Mouse (Mus musculus) thymus, adult 2 months (tissue): ENCODE measurements at regions not wholly inside any gene's neighbourhood (a gene's known extent, or its start where the extent isn't known, plus 50 kb on each side); places are given as distances from the start of the nearest gene placed in this dataset.

Source experiments
- DNase-seq: peaks from one replicate; pipeline ENCODE4 v3.0.0; 2021
- H3K27ac ChIP-seq: fragments of 200-500 bp; 2 replicates; pipeline ENCODE4 v1.5.1; 2012; ENCODE audit warnings: low read length, control low read depth; ENCODE audit not compliant: control insufficient read depth, insufficient read depth
- H3K27me3 ChIP-seq: fragments of 200-500 bp; 2 replicates; pipeline ENCODE4 v1.6.1; 2012; ENCODE audit warnings: mild to moderate bottlenecking, low read length, moderate library complexity, mixed read lengths; ENCODE audit not compliant: control insufficient read depth, insufficient read depth
- H3K36me3 ChIP-seq: fragments of 200-500 bp; 2 replicates; pipeline ENCODE4 v1.6.1; 2012; ENCODE audit warnings: mild to moderate bottlenecking, low read length, moderate library complexity; ENCODE audit not compliant: control insufficient read depth, insufficient read depth
- H3K4me1 ChIP-seq: fragments of 200-500 bp; replicated peaks from 2 replicates; pipeline ENCODE4 v1.6.1; 2012; ENCODE audit warnings: low read length; ENCODE audit not compliant: control insufficient read depth, insufficient read depth
- H3K4me3 ChIP-seq: fragments of 200-500 bp; 2 replicates; pipeline ENCODE4 v1.5.1; 2012; ENCODE audit warnings: mild to moderate bottlenecking, low read length, control low read depth, moderate library complexity; ENCODE audit not compliant: control insufficient read depth, insufficient read depth
- CTCF ChIP-seq: fragments of 200-500 bp; IDR thresholded peaks from 2 replicates; pipeline ENCODE4 v1.5.1; 2012; ENCODE audit warnings: mild to moderate bottlenecking, control low read depth, low read length, moderate library complexity, borderline replicate concordance; ENCODE audit not compliant: control insufficient read depth, poor library complexity, insufficient read depth; ENCODE audit errors: extremely low read depth
- POLR2A ChIP-seq: fragments of 200-500 bp; IDR thresholded peaks from 2 replicates; pipeline ENCODE4 v1.6.1; 2012; ENCODE audit warnings: mild to moderate bottlenecking, low read length, control low read depth, moderate library complexity; ENCODE audit not compliant: control insufficient read depth, poor library complexity, insufficient read depth; ENCODE audit errors: extremely low read depth
- WGBS: fragments of 180-500 bp; shearing (Covaris S2); methylation state at CpG from one replicate; pipeline ENCODE4 v1.1.7; 2018; 5-methylcytosine and 5-hydroxymethylcytosine counted together

- no peak for DNase-seq
- TF ChIP-seq POLR2A (no peak), CTCF (no peak)
- Histone ChIP-seq H3K27ac (peak overlapping the region; percentile 12; the same call in 1 of the 2 replicates), H3K4me1 (peaks cover 6% of the 10 kb centered on the region; the same call in 1 of the 2 replicates), H3K27me3 (no peaks in the 10 kb centered on the region), H3K4me3 (no peak overlapping the region), H3K36me3 (no peaks in the 10 kb centered on the region)
- WGBS: 63% methylated on average over 5 of the region's 5 CpGs
Observed at GRCm38 (mm10) chr17:83955978-83956377, 108.2 kb upstream of the Haao start.

GRCm38 (mm10) chr17:83955058-83955697 is 107.4 kb upstream of the Haao start:
- H3K4me1 ChIP-seq: 0 out of 2 replicates have a peak, but pooled peaks cover 6% of the 10 kb centered on the region
- TF ChIP-seq CTCF (no peak), POLR2A (no peak)
- H3K4me3 ChIP-seq: no peak overlapping the region
- 87% methylated on average over 10 of the region's 10 CpGs for WGBS
- H3K36me3 ChIP-seq: no peaks in the 10 kb centered on the region
- no peak for DNase-seq
- no peak overlapping the region for H3K27ac ChIP-seq
- H3K27me3 ChIP-seq: no peaks in the 10 kb centered on the region

GRCm38 (mm10) chr17:83954291-83955057 is 106.7 kb upstream of the Haao start:
- Histone ChIP-seq H3K36me3 (no peaks in the 10 kb centered on the region), H3K27ac (no peak overlapping the region), H3K4me1 (0 out of 2 replicates have a peak, but pooled peaks cover 6% of the 10 kb centered on the region), H3K4me3 (no peak overlapping the region), H3K27me3 (no peaks in the 10 kb centered on the region)
- 72% methylated on average over 16 of the region's 16 CpGs for WGBS
- no peak for DNase-seq
- TF ChIP-seq CTCF (no peak), POLR2A (no peak)

- no peak for TF ChIP-seq POLR2A
- TF ChIP-seq CTCF: no peak
- Histone ChIP-seq H3K27me3 (no peaks in the 10 kb centered on the region), H3K4me3 (no peak overlapping the region), H3K4me1 (0 out of 2 replicates have a peak, but pooled peaks cover 6% of the 10 kb centered on the region), H3K36me3 (no peaks in the 10 kb centered on the region), H3K27ac (no peak overlapping the region)
- WGBS: 82% methylated on average over 7 of the region's 7 CpGs
- no peak for DNase-seq
Observed at GRCm38 (mm10) chr17:83953656-83954055, 105.9 kb upstream of the Haao start.

GRCm38 (mm10) chr17:83946718-83947117 is 99.0 kb upstream of the Haao start:
- 89% methylated on average over 4 of the region's 4 CpGs for WGBS
- Histone ChIP-seq H3K27me3 (no peaks in the 10 kb centered on the region), H3K4me3 (no peak overlapping the region), H3K36me3 (no peaks in the 10 kb centered on the region), H3K27ac (no peak overlapping the region), H3K4me1 (no peaks in the 10 kb centered on the region)
- no peak for DNase-seq
- TF ChIP-seq CTCF (no peak), POLR2A (no peak)

- Histone ChIP-seq H3K27ac (no peak overlapping the region), H3K27me3 (no peaks in the 10 kb centered on the region), H3K4me1 (peaks cover 24% of the 10 kb centered on the region), H3K36me3 (no peaks in the 10 kb centered on the region), H3K4me3 (no peak overlapping the region)
- TF ChIP-seq POLR2A (no peak), CTCF (no peak)
- no peak for DNase-seq
- WGBS: 94% methylated on average over 10 of the region's 10 CpGs
Observed at GRCm38 (mm10) chr17:83939344-83939743, 91.6 kb upstream of the Haao start.
